Mouse (Mus musculus) olfactory bulb, adult 2 months (tissue): ENCODE data around the gene Rabgap1l.

Experiments used
- CTCF ChIP-seq: fragments of 200-500 bp; IDR thresholded peaks from 2 replicates; pipeline ENCODE4 v1.5.1; 2012; ENCODE audit warnings: low read depth, mild to moderate bottlenecking, low read length, moderate library complexity; ENCODE audit not compliant: insufficient read depth
- POLR2A ChIP-seq: fragments of 200-500 bp; IDR thresholded peaks from 2 replicates; pipeline ENCODE4 v1.6.1; 2012; ENCODE audit warnings: mild to moderate bottlenecking, low read depth, low read length, moderate library complexity; ENCODE audit not compliant: insufficient read depth

GRCm38 (mm10) chr1:160224093-160224492 is 568.9 kb downstream of the Rabgap1l start:
- TF ChIP-seq POLR2A (no peak), CTCF (no peak)
